Comparison of ENCODE assay signal across 17 mouse cellular contexts in genomic region chr19:37275555-37275954, GRCm38 (mm10).
DNase-seq lines count a peak whose midpoint lies in the region; TF ChIP-seq lines count a peak whose summit lies in the region.
"Had no signal": no experiment of that assay in that cellular context is flagged by ENCODE, and none has a peak within 500 bp of the region (broad histone marks: within the 10 kb centered on the region; RNA-seq: fewer than 3 reads in every experiment).

No protein-coding gene starts in this region.

- H3K9ac ChIP-seq in ES-E14 (ENCODE audit: insufficient read depth, low read depth, low read length, poor library complexity, severe bottlenecking): no peak overlapping the region
- H3K9ac ChIP-seq: embryonic facial prominence, embryonic 15.5 days; forebrain, embryonic 15.5 days; heart, embryonic 12.5 days; hindbrain, embryonic 14.5 days had no signal

- H3K9me3 ChIP-seq in ES-E14 (ENCODE audit: control insufficient read depth, insufficient read depth, low read depth, low read length): no peaks in the 10 kb centered on the region
- H3K9me3 ChIP-seq: embryonic facial prominence, embryonic 15.5 days; forebrain, embryonic 15.5 days; heart, embryonic 12.5 days; hindbrain, embryonic 10.5 days had no signal

- in situ Hi-C loops in ES-E14 (cut with MboI; ENCODE audit: low sequenced_read_pairs in 2 of 2, unreplicated experiment in 2 of 2): no loop called here

- TF ChIP-seq CTCF in cortical plate, adult 2 months (IDR thresholded peaks at IDR 0.05; ENCODE audit: extremely low read depth, insufficient read depth, low read length): no peak

- H3K36me3 ChIP-seq in ES-E14 (ENCODE audit: control insufficient read depth, insufficient read depth, low read length, poor library complexity, severe bottlenecking): peaks cover 49% of the 10 kb centered on the region

- H3K4me3 ChIP-seq in ES-E14 (ENCODE audit: insufficient read depth in 1 of 2, low read depth in 1 of 2, low read length in 2 of 2, poor library complexity in 1 of 2, severe bottlenecking in 1 of 2): no peak overlapping the region
- no peak overlapping the region for H3K4me3 ChIP-seq in cortical plate, adult 2 months (ENCODE audit: insufficient read depth, low read length)
- H3K4me3 ChIP-seq: embryonic facial prominence, embryonic 15.5 days; forebrain, embryonic 15.5 days; heart, embryonic 12.5 days; hindbrain, embryonic 10.5 days had no signal

- H3K27ac ChIP-seq in ES-E14 (ENCODE audit: insufficient read depth, low read depth, low read length, poor library complexity, severe bottlenecking): peak overlapping the region; percentile 30; the same call in 1 of the 2 replicates
- peak overlapping the region; percentile 51 for H3K27ac ChIP-seq in cortical plate, adult 2 months (ENCODE audit: insufficient read depth, low read length)
- H3K27ac ChIP-seq: embryonic facial prominence, embryonic 15.5 days; forebrain, embryonic 15.5 days; hindbrain, embryonic 10.5 days; hindbrain, embryonic 14.5 days had no signal

- H3K4me1 ChIP-seq in ES-E14 (ENCODE audit: control insufficient read depth in 2 of 2, insufficient read depth in 2 of 2, low read length in 2 of 2, poor library complexity in 1 of 2): no peaks in the 10 kb centered on the region
- H3K4me1 ChIP-seq in cortical plate, adult 2 months (ENCODE audit: control insufficient read depth, insufficient read depth, low read length): peaks cover 10% of the 10 kb centered on the region
- H3K4me1 ChIP-seq: embryonic facial prominence, embryonic 15.5 days; forebrain, embryonic 15.5 days; heart, embryonic 12.5 days; hindbrain, embryonic 10.5 days had no signal

- no peak for TF ChIP-seq POLR2A in cortical plate, adult 2 months (IDR thresholded peaks at IDR 0.05; ENCODE audit: extremely low read depth, insufficient read depth, low read length)

- DNase-seq in layer of hippocampus, adult 9-11 months: peak; percentile 38
- no peak for DNase-seq in layer of hippocampus, postnatal 25 days (ENCODE audit: extremely low spot score in 1 of 2, low spot score in 1 of 2)
- DNase-seq in ES-E14 (ENCODE audit: low read depth, low spot score): no peak
- peak; percentile 71 for DNase-seq in telencephalon, adult 2 months (ENCODE audit: low read depth, low spot score)
- DNase-seq in kidney, postnatal 14 days: no peak
- DNase-seq: adrenal gland, adult 2 months; adrenal gland, postnatal 25 days; cerebellum, adult 2 months; cerebellum, postnatal 10 days; embryo, embryonic 11 days; gastrocnemius, postnatal 14 days had no signal

TF ChIP-seq in ES-E14, 5 proteins besides CTCF, POLR2A, EP300 and RAD21:
- TF ChIP-seq CHD2 (IDR thresholded peaks at IDR 0.05; ENCODE audit: low read depth, low read length) (no peak), HCFC1 (IDR thresholded peaks at IDR 0.05; ENCODE audit: borderline replicate concordance, insufficient read depth, low read length) (no peak), MAFK (IDR thresholded peaks at IDR 0.05; ENCODE audit: insufficient read depth, low read depth, low read length) (no peak), ZC3H11A (IDR thresholded peaks at IDR 0.05; ENCODE audit: borderline replicate concordance, low read depth, low read length) (no peak), ZNF384 (IDR thresholded peaks at IDR 0.05; ENCODE audit: low read depth, low read length) (no peak)

Comparison
In these comparisons a context has a peak if more than half of its experiments do, and no peak if none do; other contexts are left out.
1. DNase-seq: peak in layer of hippocampus, adult 9-11 months (single experiment) and telencephalon, adult 2 months (single experiment); none in layer of hippocampus, postnatal 25 days (0 of 2), ES-E14 (single experiment) and kidney, postnatal 14 days (single experiment).